Mouse (Mus musculus): ENCODE measurements around the gene Aldh18a1. TPM values are rescaled to one million over a fixed set of nuclear protein-coding genes. Genes with fewer than 3 reads are reported as not detected.
A peak's percentile ranks its signal among the peaks of the same experiment; 100 is the strongest.

Gene Aldh18a1
- total and polyA plus RNA-seq, 3 experiments, result 101 to 193 (median 120) TPM

DNA sequence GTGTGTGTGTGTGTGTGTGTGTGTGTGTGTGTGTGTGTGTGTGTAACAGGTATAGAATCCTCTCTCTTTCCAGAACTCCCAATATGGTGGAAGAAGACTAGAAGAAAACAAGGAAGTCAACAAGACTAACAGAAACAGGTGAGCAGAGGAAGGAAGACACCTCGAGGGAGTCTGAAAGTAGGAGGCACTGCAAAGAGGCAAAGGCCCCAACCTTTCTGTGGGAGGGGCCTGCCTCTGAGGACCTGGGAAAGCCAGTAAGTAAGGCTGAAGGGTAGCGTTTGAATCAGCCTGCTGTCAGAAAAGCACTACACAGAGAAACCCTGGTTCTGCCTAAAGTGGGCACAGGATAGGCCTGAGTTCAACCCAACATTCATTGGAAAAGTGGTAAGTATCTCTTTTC lies 79.4 kb downstream of the Aldh18a1 start:
- H3K9ac ChIP-seq (ENCODE audit: insufficient read depth, low read depth), result no peak overlapping the region
- no peaks in the 10 kb centered on the region for H3K36me3 ChIP-seq (replicated peaks in 1 of 2; ENCODE audit: control insufficient read depth in 1 of 2, insufficient read depth in 1 of 2, low read length in 1 of 2)
- dilution Hi-C loops (cut with MboI; ENCODE audit: extremely low pct_ligation_motif_present, extremely low pct_unique_long_range_greater_than_20kb, low sequenced_read_pairs) (no loop called here), in situ Hi-C loops (cut with MboI; ENCODE audit: low pct_ligation_motif_present, low pct_unique_long_range_greater_than_20kb, low sequenced_read_pairs) (no loop called here)
- H3K79me2 ChIP-seq (replicated peaks; ENCODE audit: control insufficient read depth, extremely low read depth, insufficient read depth, poor library complexity, severe bottlenecking), result no peaks in the 10 kb centered on the region
- H3K9me3 ChIP-seq (replicated peaks; ENCODE audit: low read length), result peaks cover 2% of the 10 kb centered on the region
- no peak overlapping the region for H3K4me3 ChIP-seq (replicated peaks in 1 of 3; ENCODE audit: low read depth in 2 of 3, low read length in 2 of 3, poor library complexity in 1 of 3)
- H3K27me3 ChIP-seq (replicated peaks), result no peaks in the 10 kb centered on the region
- peak; percentile 27 for DNase-seq (ENCODE audit: extremely low read depth)
- H3K27ac ChIP-seq (ENCODE audit: insufficient read depth, low read depth), result no peak overlapping the region
- H3K4me2 ChIP-seq (ENCODE audit: insufficient read depth, low read depth, poor library complexity, severe bottlenecking), result no peak overlapping the region
- H3K4me1 ChIP-seq (ENCODE audit: control insufficient read depth in 1 of 2, insufficient read depth in 2 of 2), result peaks cover 11 to 31% of the 10 kb centered on the region in 2 experiments; a peak in 3 of 4 replicates
- TF ChIP-seq USF2 (conservative IDR thresholded peaks at IDR 0.05; ENCODE audit: low read depth, low read length), result no peak
- no peak for TF ChIP-seq POLR2A (IDR thresholded peaks at IDR 0.05; ENCODE audit: low read depth, low read length)
- TF ChIP-seq MAZ (IDR thresholded peaks at IDR 0.05; ENCODE audit: low read depth, low read length), result peak; percentile 51; the same call in 1 of the 2 replicates
- no peak for TF ChIP-seq CHD2 (IDR thresholded peaks at IDR 0.05; ENCODE audit: low read length)

DNA sequence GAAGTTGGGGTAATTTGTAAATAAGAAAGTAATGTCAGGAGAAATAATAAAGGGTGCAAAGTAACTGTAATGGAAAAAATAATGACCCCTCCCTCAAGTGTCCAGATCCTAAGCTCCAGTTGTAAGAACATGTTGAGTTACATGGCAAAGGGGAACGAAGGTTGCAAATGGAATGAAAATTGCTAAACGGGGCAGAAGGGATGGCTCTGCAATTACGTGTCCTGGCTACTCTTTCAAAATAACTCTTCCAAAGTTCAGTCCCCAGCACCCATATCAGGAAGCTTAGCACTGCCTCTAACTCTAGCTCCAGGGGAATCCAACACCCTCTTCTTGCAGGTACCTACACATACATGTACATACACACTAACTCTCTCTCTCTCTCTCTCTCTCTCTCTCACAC lies 81.3 kb downstream of the Aldh18a1 start:
- TF ChIP-seq NRF1 (IDR thresholded peaks at IDR 0.05; ENCODE audit: low read depth, low read length) (no peak), ZC3H11A (IDR thresholded peaks at IDR 0.05; ENCODE audit: low read depth, low read length) (no peak), MYC (IDR thresholded peaks at IDR 0.05; ENCODE audit: low read depth, low read length) (no peak), ETS1 (conservative IDR thresholded peaks at IDR 0.05; ENCODE audit: low read depth, low read length) (no peak), GABPA (IDR thresholded peaks at IDR 0.05; ENCODE audit: insufficient replicate concordance, low read depth, low read length) (no peak), ELF1 (IDR thresholded peaks at IDR 0.05; ENCODE audit: low read depth, low read length) (no peak), EP300 (IDR thresholded peaks at IDR 0.05; ENCODE audit: low read length) (no peak), BHLHE40 (IDR thresholded peaks at IDR 0.05; ENCODE audit: low read depth, low read length) (no peak), IRF4 (IDR thresholded peaks at IDR 0.05; ENCODE audit: low read depth, low read length) (no peak), SIN3A (IDR thresholded peaks at IDR 0.05; ENCODE audit: low read length) (no peak), MEF2A (IDR thresholded peaks at IDR 0.05; ENCODE audit: borderline replicate concordance, low read depth, low read length) (no peak), JUND (conservative IDR thresholded peaks at IDR 0.05; ENCODE audit: low read depth, low read length) (no peak), TBP (conservative IDR thresholded peaks at IDR 0.05; ENCODE audit: low read depth, low read length) (no peak), TCF12 (IDR thresholded peaks at IDR 0.05; ENCODE audit: low read depth, low read length) (no peak), PAX5 (IDR thresholded peaks at IDR 0.05; ENCODE audit: low read length) (no peak), RAD21 (IDR thresholded peaks at IDR 0.05; ENCODE audit: low read depth, low read length) (no peak)
- dilution Hi-C loops (cut with MboI; ENCODE audit: extremely low pct_ligation_motif_present, extremely low pct_unique_long_range_greater_than_20kb, low sequenced_read_pairs) (no loop called here), in situ Hi-C loops (cut with MboI; ENCODE audit: low pct_ligation_motif_present, low pct_unique_long_range_greater_than_20kb, low sequenced_read_pairs) (no loop called here)
- no peak for DNase-seq (ENCODE audit: extremely low read depth)
- H3K27me3 ChIP-seq (replicated peaks), result no peaks in the 10 kb centered on the region
- H3K79me2 ChIP-seq (replicated peaks; ENCODE audit: control insufficient read depth, extremely low read depth, insufficient read depth, poor library complexity, severe bottlenecking), result no peaks in the 10 kb centered on the region
- H3K4me3 ChIP-seq (replicated peaks in 1 of 3; ENCODE audit: low read depth in 2 of 3, low read length in 2 of 3, poor library complexity in 1 of 3), result no peak overlapping the region
- H3K36me3 ChIP-seq (replicated peaks in 1 of 2; ENCODE audit: control insufficient read depth in 1 of 2, insufficient read depth in 1 of 2, low read length in 1 of 2), result no peaks in the 10 kb centered on the region
- peaks cover 2% of the 10 kb centered on the region for H3K9me3 ChIP-seq (replicated peaks; ENCODE audit: low read length)
- H3K4me1 ChIP-seq (ENCODE audit: control insufficient read depth in 1 of 2, insufficient read depth in 2 of 2), result peaks cover 11 to 22% of the 10 kb centered on the region in 2 experiments; a peak in 3 of 4 replicates
- no peak overlapping the region for H3K27ac ChIP-seq (ENCODE audit: insufficient read depth, low read depth)
- H3K4me2 ChIP-seq (ENCODE audit: insufficient read depth, low read depth, poor library complexity, severe bottlenecking), result no peak overlapping the region
- no peak overlapping the region for H3K9ac ChIP-seq (ENCODE audit: insufficient read depth, low read depth)

All from CH12.LX (cell line).